Mouse (Mus musculus) MEL (cell line): ENCODE results near the gene Sgo2a. TPM values are rescaled to one million over a fixed set of nuclear protein-coding genes. Genes with fewer than 3 reads are reported as not detected.

ENCODE experiments used
- DNase-seq: peaks from one replicate; pipeline ENCODE4 v3.0.0; 2011; ENCODE audit warnings: low read depth, low spot score
- H3K27ac ChIP-seq: 2 replicates; pipeline ENCODE4 v1.5.1; 2012; ENCODE audit warnings: low read depth, mild to moderate bottlenecking, control low read depth, low read length, moderate library complexity; ENCODE audit not compliant: control insufficient read depth
- H3K27me3 ChIP-seq, 2 experiments: fragments of 150-350 bp in 1 of 2; sonication (generic) in 1 of 2; 2 replicates each; pipeline ENCODE4 v1.6.1; 2012; ENCODE audit warnings: low read length in 2 of 2, mild to moderate bottlenecking in 2 of 2, improper control_type of control experiment in 1 of 2, moderate library complexity in 1 of 2; ENCODE audit not compliant: insufficient read depth in 2 of 2, control insufficient read depth in 1 of 2
- H3K36me3 ChIP-seq, 2 experiments: 2 replicates each; pipeline ENCODE4 v1.6.1; 2012 to 2014; ENCODE audit warnings: low read length in 2 of 2, improper control_type of control experiment in 1 of 2, inconsistent platforms in 1 of 2, mild to moderate bottlenecking in 1 of 2; ENCODE audit not compliant: insufficient read depth in 2 of 2, control insufficient read depth in 1 of 2
- H3K4me1 ChIP-seq, 2 experiments: fragments of 150-350 bp in 1 of 2; sonication (generic) in 1 of 2; 2 replicates each; pipeline ENCODE4 v1.6.1; 2012; ENCODE audit warnings: low read length in 2 of 2, improper control_type of control experiment in 1 of 2, mild to moderate bottlenecking in 1 of 2; ENCODE audit not compliant: insufficient read depth in 2 of 2, control insufficient read depth in 1 of 2
- H3K4me3 ChIP-seq, 2 experiments: fragments of 150-350 bp in 1 of 2; sonication (generic) in 1 of 2; 2 replicates each; pipeline ENCODE4 v1.5.1; 2012; ENCODE audit warnings: low read depth in 2 of 2, low read length in 2 of 2, mild to moderate bottlenecking in 2 of 2, moderate library complexity in 2 of 2, control low read depth in 1 of 2, improper control_type of control experiment in 1 of 2; ENCODE audit not compliant: control insufficient read depth in 1 of 2, insufficient read depth in 1 of 2
- H3K79me2 ChIP-seq: 2 replicates; pipeline ENCODE4 v1.6.1; 2012; ENCODE audit warnings: mild to moderate bottlenecking, low read length, moderate library complexity; ENCODE audit not compliant: control insufficient read depth, poor library complexity, insufficient read depth
- H3K9ac ChIP-seq: 2 replicates; pipeline ENCODE4 v1.6.1; 2012; ENCODE audit warnings: low read depth, mild to moderate bottlenecking, control low read depth, low read length, moderate library complexity; ENCODE audit not compliant: control insufficient read depth, poor library complexity, severe bottlenecking
- H3K9me3 ChIP-seq: fragments of 150-350 bp; sonication (generic); replicated peaks from 2 replicates; pipeline ENCODE4 v1.6.1; 2012; ENCODE audit warnings: mild to moderate bottlenecking, low read length, improper control_type of control experiment, moderate library complexity; ENCODE audit not compliant: insufficient read depth
- BHLHE40 ChIP-seq: IDR thresholded peaks from 2 replicates; pipeline ENCODE4 v1.6.1; 2012; ENCODE audit warnings: low read depth, mild to moderate bottlenecking, inconsistent platforms, low read length, improper control_type of control experiment, borderline replicate concordance
- CHD1 ChIP-seq: IDR thresholded peaks from 2 replicates; pipeline ENCODE4 v1.6.1; 2012; ENCODE audit warnings: low read depth, mild to moderate bottlenecking, inconsistent platforms, low read length, improper control_type of control experiment
- CHD2 ChIP-seq: IDR thresholded peaks from 2 replicates; pipeline ENCODE4 v1.6.1; 2011; ENCODE audit warnings: low read length, improper control_type of control experiment
- E2F4 ChIP-seq: IDR thresholded peaks from 2 replicates; pipeline ENCODE4 v1.6.1; 2011; ENCODE audit warnings: low read depth, low read length, improper control_type of control experiment, borderline replicate concordance
- ETS1 ChIP-seq: IDR thresholded peaks from 2 replicates; pipeline ENCODE4 v1.6.1; 2012; ENCODE audit warnings: low read depth, mild to moderate bottlenecking, inconsistent platforms, low read length, improper control_type of control experiment, moderate library complexity
- GABPA ChIP-seq: IDR thresholded peaks from 2 replicates; pipeline ENCODE4 v1.6.1; 2012; ENCODE audit warnings: low read depth, mild to moderate bottlenecking, inconsistent platforms, low read length, improper control_type of control experiment, moderate library complexity
- GATA1 ChIP-seq: IDR thresholded peaks from 2 replicates; pipeline ENCODE4 v1.6.1; 2011; ENCODE audit warnings: low read depth, low read length, improper control_type of control experiment
- JUND ChIP-seq: IDR thresholded peaks from 2 replicates; pipeline ENCODE4 v1.6.1; 2011; ENCODE audit warnings: low read depth, mild to moderate bottlenecking, improper control_type of control experiment, low read length
- MAFK ChIP-seq: IDR thresholded peaks from 2 replicates; pipeline ENCODE4 v1.6.1; 2011; ENCODE audit warnings: low read depth, mild to moderate bottlenecking, low read length, improper control_type of control experiment, borderline replicate concordance
- MEF2A ChIP-seq: IDR thresholded peaks from 2 replicates; pipeline ENCODE4 v1.6.1; 2014; ENCODE audit warnings: low read depth, mild to moderate bottlenecking, inconsistent platforms, low read length, improper control_type of control experiment; ENCODE audit not compliant: poor library complexity, insufficient replicate concordance, severe bottlenecking; ENCODE audit errors: extremely low read depth
- MYB ChIP-seq: IDR thresholded peaks from 2 replicates; pipeline ENCODE4 v1.6.1; 2011; ENCODE audit warnings: mild to moderate bottlenecking, low read depth, low read length, improper control_type of control experiment
- MYC ChIP-seq: IDR thresholded peaks from 2 replicates; pipeline ENCODE4 v1.6.1; 2011; ENCODE audit warnings: low read depth, mild to moderate bottlenecking, low read length, improper control_type of control experiment, moderate library complexity
- NRF1 ChIP-seq: IDR thresholded peaks from 2 replicates; pipeline ENCODE4 v1.6.1; 2014; ENCODE audit warnings: low read depth, mild to moderate bottlenecking, inconsistent platforms, low read length, improper control_type of control experiment, moderate library complexity; ENCODE audit not compliant: poor library complexity, insufficient read depth, severe bottlenecking
- POLR2AphosphoS2 ChIP-seq: IDR thresholded peaks from 2 replicates; pipeline ENCODE4 v1.6.1; 2011; ENCODE audit warnings: low read length, improper control_type of control experiment
- RAD21 ChIP-seq: IDR thresholded peaks from 2 replicates; pipeline ENCODE4 v1.6.1; 2011; ENCODE audit warnings: mild to moderate bottlenecking, low read depth, low read length, improper control_type of control experiment
- SMC3 ChIP-seq: IDR thresholded peaks from 2 replicates; pipeline ENCODE4 v1.6.1; 2011; ENCODE audit warnings: low read depth, low read length, improper control_type of control experiment
- TBP ChIP-seq: IDR thresholded peaks from 2 replicates; pipeline ENCODE4 v1.8.0; 2011; ENCODE audit warnings: low read depth, low read length, improper control_type of control experiment
- TCF12 ChIP-seq: IDR thresholded peaks from 2 replicates; pipeline ENCODE4 v1.6.1; 2014; ENCODE audit warnings: low read depth, mild to moderate bottlenecking, inconsistent platforms, low read length, improper control_type of control experiment, moderate library complexity
- UBTF ChIP-seq: IDR thresholded peaks from 2 replicates; pipeline ENCODE4 v1.6.1; 2012; ENCODE audit warnings: low read depth, mild to moderate bottlenecking, inconsistent platforms, low read length, improper control_type of control experiment, moderate library complexity, borderline replicate concordance; ENCODE audit not compliant: insufficient read depth
- USF1 ChIP-seq: IDR thresholded peaks from 2 replicates; pipeline ENCODE4 v1.6.1; 2014; ENCODE audit warnings: low read depth, mild to moderate bottlenecking, inconsistent platforms, low read length, improper control_type of control experiment, moderate library complexity
- USF2 ChIP-seq, 2 experiments: IDR thresholded peaks; 2 replicates each; pipeline ENCODE4 v1.6.1; 2011 to 2012; ENCODE audit warnings: improper control_type of control experiment in 2 of 2, low read length in 2 of 2, borderline replicate concordance in 1 of 2, inconsistent platforms in 1 of 2, low read depth in 1 of 2, mild to moderate bottlenecking in 1 of 2; ENCODE audit not compliant: insufficient read depth in 1 of 2
- ZC3H11A ChIP-seq: IDR thresholded peaks from 2 replicates; pipeline ENCODE4 v1.6.1; 2012; ENCODE audit warnings: low read depth, mild to moderate bottlenecking, inconsistent platforms, low read length, improper control_type of control experiment
- ZKSCAN1 ChIP-seq: IDR thresholded peaks from 2 replicates; pipeline ENCODE4 v1.6.1; 2012; ENCODE audit warnings: low read depth, mild to moderate bottlenecking, inconsistent platforms, low read length, improper control_type of control experiment, moderate library complexity
- ZMIZ1 ChIP-seq: IDR thresholded peaks from 2 replicates; pipeline ENCODE4 v1.6.1; 2012; ENCODE audit warnings: low read depth, mild to moderate bottlenecking, inconsistent platforms, low read length, improper control_type of control experiment, moderate library complexity
- ZNF384 ChIP-seq: IDR thresholded peaks from 2 replicates; pipeline ENCODE4 v1.6.1; 2012; ENCODE audit warnings: low read depth, mild to moderate bottlenecking, inconsistent platforms, low read length, improper control_type of control experiment
- polyA plus RNA-seq, 2 experiments: library from polyadenylated mRNA; stranded (reverse) in 1 of 2; unstranded in 1 of 2; fragments of >175 nt in 1 of 2; fragments of >200 nt in 1 of 2; gene quantifications; 2 replicates each; pipeline versions ENCODE4 v1.2.1 to v1.2.4; 2012; ENCODE audit warnings: low replicate concordance in 2 of 2, low read depth in 1 of 2; ENCODE audit not compliant: insufficient read length in 2 of 2, insufficient read depth in 1 of 2, missing spikeins in 1 of 2
- total RNA-seq: library from RNA; depleted of rRNA; stranded (reverse); fragments of 300-350 nt; gene quantifications from 2 replicates; pipeline ENCODE4 v1.2.3, GENCODE M21; 2012

Sgo2a gene
- total and polyA plus RNA-seq, 3 experiments: 11.5 to 48.8 (median 12.3) TPM

- TF ChIP-seq GABPA (no peak), ETS1 (no peak), USF1 (no peak), ZKSCAN1 (no peak), RAD21 (no peak), SMC3 (no peak), NRF1 (no peak), POLR2AphosphoS2 (no peak), E2F4 (no peak), CHD1 (no peak), GATA1 (no peak), CHD2 (no peak), BHLHE40 (no peak), UBTF (no peak), TCF12 (no peak), MAFK (no peak), TBP (no peak), MYB (no peak), MYC (no peak)
- Histone ChIP-seq H3K4me3 (no peak overlapping the region), H3K79me2 (no peaks in the 10 kb centered on the region), H3K9ac (no peak overlapping the region), H3K36me3 (no peaks in the 10 kb centered on the region), H3K9me3 (no peaks in the 10 kb centered on the region), H3K27ac (no peak overlapping the region), H3K27me3 (no peaks in the 10 kb centered on the region), H3K4me1 (no peaks in the 10 kb centered on the region)
- DNase-seq: no peak
Observed at GRCm38 (mm10) chr1:58056074-58056807, 60.5 kb downstream of the Sgo2a start.

GRCm38 (mm10) chr1:58056939-58057338 is 61.2 kb downstream of the Sgo2a start:
- no peak for DNase-seq
- Histone ChIP-seq H3K9me3 (no peaks in the 10 kb centered on the region), H3K79me2 (no peaks in the 10 kb centered on the region), H3K36me3 (no peaks in the 10 kb centered on the region), H3K4me3 (no peak overlapping the region), H3K27me3 (no peaks in the 10 kb centered on the region), H3K27ac (no peak overlapping the region), H3K9ac (no peak overlapping the region), H3K4me1 (no peaks in the 10 kb centered on the region)
- no peak for TF ChIP-seq ZMIZ1
- no peak for TF ChIP-seq MAFK
- no peak for TF ChIP-seq E2F4
- TF ChIP-seq ZNF384: no peak
- TF ChIP-seq JUND: no peak
- TF ChIP-seq MEF2A: no peak
- TF ChIP-seq USF2 (IDR thresholded peaks at IDR 0.05; ENCODE audit: borderline replicate concordance in 1 of 2, insufficient read depth in 1 of 2, low read depth in 1 of 2, low read length in 2 of 2): no peak
- no peak for TF ChIP-seq ZC3H11A
